Mouse (Mus musculus): ENCODE data around the gene Tpbgl. TPM values are rescaled to one million over a fixed set of nuclear protein-coding genes. Genes with fewer than 3 reads are reported as not detected.

Gene Tpbgl
- 2.6 and 3.5 TPM in 2 replicates for polyA plus RNA-seq (2012; rRNA removed)

GRCm38 (mm10) chr7:99626376-99627270 lies at the start of gene Tpbgl:
Gene Tpbgl (minus strand): TSS chr7:99627103.
- DNase-seq (ENCODE audit: low spot score): peak; percentile 33

GRCm38 (mm10) chr7:99674890-99675289 lies 48.0 kb upstream of the Tpbgl start:
- no peak for DNase-seq (ENCODE audit: low spot score)

- DNase-seq (ENCODE audit: low spot score): no peak
Observed at GRCm38 (mm10) chr7:99674209-99674608, 47.3 kb upstream of the Tpbgl start.

GRCm38 (mm10) chr7:99673188-99673587 lies 46.3 kb upstream of the Tpbgl start:
- no peak for DNase-seq (ENCODE audit: low spot score)

- no peak for DNase-seq (ENCODE audit: low spot score)
Observed at GRCm38 (mm10) chr7:99671544-99672435, 44.9 kb upstream of the Tpbgl start.

GRCm38 (mm10) chr7:99670915-99671314 lies 44.0 kb upstream of the Tpbgl start:
- DNase-seq (ENCODE audit: low spot score): no peak

GRCm38 (mm10) chr7:99668802-99669201 lies 41.9 kb upstream of the Tpbgl start:
- DNase-seq (ENCODE audit: low spot score): no peak

GRCm38 (mm10) chr7:99667096-99667495 lies 40.2 kb upstream of the Tpbgl start:
- DNase-seq (ENCODE audit: low spot score): no peak

- DNase-seq (ENCODE audit: low spot score): no peak
Observed at GRCm38 (mm10) chr7:99665731-99666452, 39.0 kb upstream of the Tpbgl start.

GRCm38 (mm10) chr7:99664571-99665485 lies 37.9 kb upstream of the Tpbgl start:
- DNase-seq (ENCODE audit: low spot score): no peak

- DNase-seq (ENCODE audit: low spot score): no peak
Observed at GRCm38 (mm10) chr7:99663507-99664220, 36.8 kb upstream of the Tpbgl start.

- no peak for DNase-seq (ENCODE audit: low spot score)
Observed at GRCm38 (mm10) chr7:99662311-99662710, 35.4 kb upstream of the Tpbgl start.

- DNase-seq (ENCODE audit: low spot score): no peak
Observed at GRCm38 (mm10) chr7:99661571-99662230, 34.8 kb upstream of the Tpbgl start.

- no peak for DNase-seq (ENCODE audit: low spot score)
Observed at GRCm38 (mm10) chr7:99661071-99661470, 34.2 kb upstream of the Tpbgl start.

- DNase-seq (ENCODE audit: low spot score): peak; percentile 59
Observed at GRCm38 (mm10) chr7:99659379-99660029, 32.6 kb upstream of the Tpbgl start.

- no peak for DNase-seq (ENCODE audit: low spot score)
Observed at GRCm38 (mm10) chr7:99654244-99654643, 27.3 kb upstream of the Tpbgl start.

GRCm38 (mm10) chr7:99649585-99649984 lies 22.7 kb upstream of the Tpbgl start:
- DNase-seq (ENCODE audit: low spot score): no peak

GRCm38 (mm10) chr7:99648623-99649022 lies 21.7 kb upstream of the Tpbgl start:
- DNase-seq (ENCODE audit: low spot score): no peak

- DNase-seq (ENCODE audit: low spot score): no peak
Observed at GRCm38 (mm10) chr7:99644701-99645100, 17.8 kb upstream of the Tpbgl start.
